In the genomic region with DNA sequence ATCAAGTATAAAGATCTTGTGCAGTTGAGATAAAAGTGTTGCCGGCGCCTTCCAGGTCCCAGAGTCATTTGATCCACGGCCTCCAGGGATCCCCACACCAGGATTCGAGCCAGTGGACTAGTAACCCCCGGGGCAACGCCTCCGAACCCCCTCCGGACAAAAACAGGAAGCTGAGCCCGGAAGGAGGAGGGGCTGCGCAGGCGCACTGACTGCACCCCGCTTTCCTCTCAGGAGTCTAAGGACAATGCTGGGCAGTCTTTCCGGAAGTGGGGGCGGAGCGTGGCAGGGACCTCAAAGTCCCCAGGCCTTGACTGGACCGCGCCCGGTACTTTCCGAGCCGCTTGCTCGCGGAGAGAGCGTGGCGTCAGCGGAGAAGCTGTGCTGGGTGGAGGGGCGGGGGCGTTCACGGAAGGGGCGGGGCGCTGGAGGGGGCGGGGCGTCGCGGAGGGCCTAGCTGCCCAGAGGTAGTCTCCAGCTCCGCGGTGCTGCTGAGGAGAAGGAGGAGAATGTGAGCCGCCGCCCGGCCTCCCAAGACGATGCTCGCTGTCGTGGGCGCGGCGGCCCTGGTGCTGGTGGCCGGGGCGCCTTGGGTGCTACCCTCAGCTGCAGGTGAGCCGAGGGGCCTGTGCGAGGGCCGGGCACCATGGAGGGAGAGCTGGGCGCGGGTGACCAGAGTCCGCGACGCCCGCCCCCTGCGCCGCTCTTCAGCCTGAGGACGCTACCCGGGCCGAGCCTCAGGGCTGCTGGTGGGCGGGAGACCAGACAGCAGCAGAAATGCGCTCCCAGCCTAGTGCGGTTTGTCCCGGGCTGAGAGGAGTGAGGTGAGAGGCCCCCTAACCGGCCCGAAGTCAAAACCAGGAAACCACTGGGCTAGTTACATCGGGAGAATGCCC, we compare ENCODE assay signal across 8 mouse cellular contexts. TPM values are rescaled to one million over a fixed set of nuclear protein-coding genes. Genes with fewer than 3 reads are reported as not detected.
DNase-seq lines count a peak whose midpoint lies in the region; ATAC-seq and TF ChIP-seq lines count a peak whose summit lies in the region.

A gene (plus strand): TSS at position 431 of the 893 bp plus-strand sequence.

- no peak for TF ChIP-seq CTCF in G1E (IDR thresholded peaks at IDR 0.05; ENCODE audit: low read depth, low read length)
- TF ChIP-seq CTCF in layer of hippocampus, adult 2 months (conservative IDR thresholded peaks at IDR 0.05): peak; percentile 34; the same call in 1 of the 2 replicates
- no peak for TF ChIP-seq CTCF in lung, embryonic 14.5 days (IDR thresholded peaks at IDR 0.05; ENCODE audit: low read depth)
- no peak for TF ChIP-seq CTCF in olfactory bulb, adult 2 months (IDR thresholded peaks at IDR 0.05; ENCODE audit: insufficient read depth, low read depth, low read length)
- TF ChIP-seq CTCF in thymus, adult 2 months (IDR thresholded peaks at IDR 0.05; ENCODE audit: borderline replicate concordance, control insufficient read depth, extremely low read depth, insufficient read depth, low read length, poor library complexity): peak; percentile 27; the same call in 1 of the 2 replicates

- peak; percentile 92 for DNase-seq in G1E (ENCODE audit: low spot score)
- peak; percentile 98 to 99 for DNase-seq in cerebellum, adult 18-20 months
- DNase-seq in heart, postnatal 36 days: peak; percentile 99
- DNase-seq in layer of hippocampus, adult 2 months (ENCODE audit: low spot score in 2 of 2): peak; percentile 97
- DNase-seq in lung, embryonic 14.5 days: peak; percentile 100
- peak; percentile 97 for DNase-seq in thymus, adult 2 months

- H3K27ac ChIP-seq in forebrain, embryonic 16.5 days (ENCODE audit: low read length): peak within 1 kb of the TSS; percentile 92
- peak within 1 kb of the TSS; percentile 97 for H3K27ac ChIP-seq in layer of hippocampus, adult 2 months
- H3K27ac ChIP-seq in lung, embryonic 14.5 days (ENCODE audit: low read depth): peak within 1 kb of the TSS; percentile 97
- H3K27ac ChIP-seq in olfactory bulb, adult 2 months (ENCODE audit: insufficient read depth, low read depth, low read length): peak within 1 kb of the TSS; percentile 77
- peak within 1 kb of the TSS; percentile 66 for H3K27ac ChIP-seq in thymus, adult 2 months (ENCODE audit: control insufficient read depth, insufficient read depth, low read length)

- no peak; the same call in none of the 2 replicates for TF ChIP-seq POLR2A in olfactory bulb, adult 2 months (IDR thresholded peaks at IDR 0.05; ENCODE audit: insufficient read depth, low read depth, low read length)
- TF ChIP-seq POLR2A in thymus, adult 2 months (IDR thresholded peaks at IDR 0.05; ENCODE audit: control insufficient read depth, extremely low read depth, insufficient read depth, low read length, poor library complexity): peak; percentile 83

- peak within 1 kb of the TSS; percentile 99 for H3K9ac ChIP-seq in forebrain, embryonic 16.5 days (replicated peaks; ENCODE audit: low read depth, low read length)
- H3K9ac ChIP-seq in lung, embryonic 14.5 days: peak within 1 kb of the TSS; percentile 89

- H3K36me3 ChIP-seq in G1E (replicated peaks): peaks cover 42% of the 10 kb centered on the region
- H3K36me3 ChIP-seq in forebrain, embryonic 16.5 days (ENCODE audit: control insufficient read depth, insufficient read depth): peaks cover 5% of the 10 kb centered on the region
- H3K36me3 ChIP-seq in lung, embryonic 14.5 days (ENCODE audit: insufficient read depth): peaks cover 21% of the 10 kb centered on the region
- H3K36me3 ChIP-seq in thymus, adult 2 months (ENCODE audit: control insufficient read depth, insufficient read depth, low read length): peaks cover 3% of the 10 kb centered on the region; the same call in 1 of the 2 replicates

- ATAC-seq in G1E (ENCODE audit: extremely low read depth, insufficient number of reproducible peaks, low FRiP score, poor library complexity, severe bottlenecking): peak; percentile 98
- ATAC-seq in forebrain, embryonic 16.5 days: peak; percentile 98
- ATAC-seq in lung, embryonic 14.5 days (ENCODE audit: insufficient read depth): peak; percentile 100

- H3K9me3 ChIP-seq in G1E (replicated peaks): 0 out of 2 replicates have a peak, but pooled peaks cover 4% of the 10 kb centered on the region
- H3K9me3 ChIP-seq in forebrain, embryonic 16.5 days (ENCODE audit: control insufficient read depth, low read length): no peaks in the 10 kb centered on the region
- H3K9me3 ChIP-seq in lung, embryonic 14.5 days (ENCODE audit: low read depth, low read length): no peaks in the 10 kb centered on the region

- H3K27me3 ChIP-seq in G1E (ENCODE audit: insufficient read depth, low read length): no peaks in the 10 kb centered on the region
- H3K27me3 ChIP-seq in forebrain, embryonic 16.5 days (replicated peaks; ENCODE audit: control insufficient read depth, insufficient read depth, low read length): no peaks in the 10 kb centered on the region
- H3K27me3 ChIP-seq in lung, embryonic 14.5 days (ENCODE audit: insufficient read depth, low read length): no peaks in the 10 kb centered on the region
- H3K27me3 ChIP-seq in thymus, adult 2 months (ENCODE audit: control insufficient read depth, insufficient read depth, low read length): no peaks in the 10 kb centered on the region

- WGBS in forebrain, embryonic 16.5 days: under 1% methylated on average over 62 of the region's 68 CpGs
- under 1% methylated on average over 65 of the region's 68 CpGs for WGBS in lung, embryonic 14.5 days
- under 1% methylated on average over 61 of the region's 68 CpGs for WGBS in olfactory bulb, adult 2 months
- WGBS in thymus, adult 2 months: under 1% methylated on average over 64 of the region's 68 CpGs

- H3K4me1 ChIP-seq in G1E (ENCODE audit: insufficient read depth, low read depth, low read length): peaks cover 57% of the 10 kb centered on the region
- H3K4me1 ChIP-seq in forebrain, embryonic 16.5 days (replicated peaks; ENCODE audit: control insufficient read depth, insufficient read depth, low read length): peaks cover 25% of the 10 kb centered on the region
- peaks cover 5% of the 10 kb centered on the region for H3K4me1 ChIP-seq in lung, embryonic 14.5 days (ENCODE audit: insufficient read depth)
- H3K4me1 ChIP-seq in olfactory bulb, adult 2 months (ENCODE audit: control insufficient read depth, insufficient read depth, low read length): peaks cover 8% of the 10 kb centered on the region; the same call in 1 of the 2 replicates
- peaks cover 11% of the 10 kb centered on the region for H3K4me1 ChIP-seq in thymus, adult 2 months (replicated peaks; ENCODE audit: control insufficient read depth, insufficient read depth, low read length)

- H3K4me3 ChIP-seq in G1E (ENCODE audit: low read depth, low read length): peak within 1 kb of the TSS; percentile 90
- H3K4me3 ChIP-seq in forebrain, embryonic 16.5 days (replicated peaks; ENCODE audit: low read length): peak within 1 kb of the TSS; percentile 89
- H3K4me3 ChIP-seq in layer of hippocampus, adult 2 months: peak within 1 kb of the TSS; percentile 86
- peak within 1 kb of the TSS; percentile 94 for H3K4me3 ChIP-seq in lung, embryonic 14.5 days (ENCODE audit: low read depth, low read length)
- peak within 1 kb of the TSS; percentile 83 for H3K4me3 ChIP-seq in olfactory bulb, adult 2 months (ENCODE audit: insufficient read depth, low read depth, low read length)
- H3K4me3 ChIP-seq in thymus, adult 2 months (ENCODE audit: control insufficient read depth, insufficient read depth, low read length): peak within 1 kb of the TSS; percentile 86

- H3K4me2 ChIP-seq in forebrain, embryonic 16.5 days (ENCODE audit: low read length): peak within 1 kb of the TSS; percentile 63
- peak within 1 kb of the TSS; percentile 69 for H3K4me2 ChIP-seq in lung, embryonic 14.5 days

- intact Hi-C loops in heart, postnatal 36 days (cut with DNase I): loop anchor here (1.0 to 5.0 kb wide), 2 partner anchors 20 to 78 kb away; a partner anchor contains a TSS

RNA-seq across cellular contexts. Expression of the gene that starts here (rescaled TPM):
- total RNA-seq in G1E (2014; fragmentation: Nextera tagmentation) (73.0 and 103 TPM in 2 replicates), G1E (2017) (65.5 and 72.3 TPM in 2 replicates)
- polyA plus RNA-seq in G1E (2012): 15.1 and 16.2 TPM in 2 replicates
- polyA plus RNA-seq in forebrain, embryonic 16.5 days (2015; fragmentation: Nextera tagmentation; extraction: Ambion mirVana): 55.9 and 56.1 TPM in 2 replicates
- total RNA-seq in heart, postnatal 36 days (2021): 10 to 100 TPM; 31.5 to 32.6 TPM
- 10 to 100 TPM; 42.2 to 45.9 TPM for total RNA-seq in layer of hippocampus, adult 2 months (2021)
- polyA plus RNA-seq in lung, embryonic 14.5 days (2014; fragmentation: Nextera tagmentation; extraction: Ambion mirVana): 73.3 and 73.6 TPM in 2 replicates
- not detected in 2 replicates for polyA plus RNA-seq in olfactory bulb, adult 2 months (2012; ENCODE audit: insufficient read depth, insufficient read length, low replicate concordance, missing spikeins)
- 47.0 and 49.1 TPM in 2 replicates for polyA plus RNA-seq in thymus, adult 2 months (2012; rRNA removed)

Comparison
In these comparisons a context has a peak if more than half of its experiments do, and no peak if none do; other contexts are left out.
1. Peak in every context shown above with its lines: DNase-seq, ATAC-seq, H3K4me3 ChIP-seq and H3K27ac ChIP-seq.
2. CTCF ChIP-seq: peak in layer of hippocampus, adult 2 months (single experiment) and thymus, adult 2 months (single experiment); none in G1E (single experiment), lung, embryonic 14.5 days (single experiment) and olfactory bulb, adult 2 months (single experiment).